ENCODE assay signal across 21 mouse cellular contexts in the genomic region with DNA sequence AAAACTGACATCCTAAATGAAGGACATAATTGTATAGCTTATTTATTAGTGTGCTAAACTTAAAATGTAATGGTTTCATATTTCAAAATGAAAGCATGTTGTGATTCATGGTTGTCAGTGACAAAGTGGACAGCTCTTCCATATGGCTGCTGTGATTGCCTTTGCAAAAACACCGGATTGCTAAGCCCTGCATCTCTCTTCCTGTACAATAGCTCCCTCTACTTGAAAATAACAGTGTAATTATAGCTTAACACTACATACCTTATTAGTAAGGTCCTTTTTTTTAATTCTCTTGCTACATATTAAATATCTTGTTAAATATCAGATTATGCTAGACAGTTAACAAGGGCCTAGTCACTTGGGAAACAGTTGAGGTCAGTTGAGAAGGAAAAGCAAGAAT.
DNase-seq lines count a peak whose midpoint lies in the region; ATAC-seq and TF ChIP-seq lines count a peak whose summit lies in the region.
"Had no signal": no experiment of that assay in that cellular context is flagged by ENCODE, and none has a peak within 500 bp of the region (broad histone marks: within the 10 kb centered on the region; RNA-seq: fewer than 3 reads in every experiment).

No protein-coding gene starts in this region.

- no peaks in the 10 kb centered on the region for H3K9me3 ChIP-seq in forebrain, embryonic 14.5 days (replicated peaks; ENCODE audit: control insufficient read depth, low read length)
- no peaks in the 10 kb centered on the region for H3K9me3 ChIP-seq in forebrain, embryonic 12.5 days
- H3K9me3 ChIP-seq in hindbrain, postnatal 0 days (ENCODE audit: low read length), result no peaks in the 10 kb centered on the region
- no peaks in the 10 kb centered on the region for H3K9me3 ChIP-seq in hindbrain, embryonic 10.5 days
- no peaks in the 10 kb centered on the region for H3K9me3 ChIP-seq in lung, postnatal 0 days (ENCODE audit: low read length)
- H3K9me3 ChIP-seq: forebrain, embryonic 13.5 days; kidney, embryonic 15.5 days; limb, embryonic 13.5 days; liver, embryonic 15.5 days; midbrain, embryonic 10.5 days had no signal

- H3K36me3 ChIP-seq in forebrain, embryonic 14.5 days (ENCODE audit: control insufficient read depth, insufficient read depth, low read length), result no peaks in the 10 kb centered on the region
- no peaks in the 10 kb centered on the region for H3K36me3 ChIP-seq in forebrain, embryonic 12.5 days (replicated peaks)
- no peaks in the 10 kb centered on the region for H3K36me3 ChIP-seq in hindbrain, postnatal 0 days (ENCODE audit: insufficient read depth, low read length)
- H3K36me3 ChIP-seq in hindbrain, embryonic 10.5 days, result no peaks in the 10 kb centered on the region
- no peaks in the 10 kb centered on the region for H3K36me3 ChIP-seq in lung, postnatal 0 days (ENCODE audit: insufficient read depth, low read length)
- H3K36me3 ChIP-seq: liver, embryonic 15.5 days; midbrain, embryonic 10.5 days had no signal

- no peak overlapping the region for H3K9ac ChIP-seq in forebrain, embryonic 14.5 days (ENCODE audit: low read length)
- H3K9ac ChIP-seq in forebrain, embryonic 12.5 days, result no peak overlapping the region
- no peak overlapping the region for H3K9ac ChIP-seq in hindbrain, postnatal 0 days (replicated peaks; ENCODE audit: low read length)
- H3K9ac ChIP-seq in lung, postnatal 0 days (replicated peaks; ENCODE audit: low read depth), result no peak overlapping the region
- H3K9ac ChIP-seq: forebrain, embryonic 13.5 days; kidney, embryonic 15.5 days; limb, embryonic 13.5 days; liver, embryonic 15.5 days had no signal

- DNase-seq in forebrain, embryonic 14.5 days (ENCODE audit: low spot score), result peak; percentile 44
- DNase-seq in hindbrain, postnatal 0 days (ENCODE audit: low spot score), result peak; percentile 28
- DNase-seq in hindbrain, embryonic 10.5 days (ENCODE audit: low spot score), result no peak
- peak; percentile 15 for DNase-seq in lung, postnatal 0 days (ENCODE audit: low spot score)
- no peak for DNase-seq in lung, postnatal 14 days
- DNase-seq in forelimb bud, embryonic 11.5 days (ENCODE audit: low read depth, low spot score), result peak; percentile 16
- no peak for DNase-seq in adrenal gland, postnatal 14 days
- DNase-seq: cerebellum, postnatal 10 days; gastrocnemius, postnatal 25 days; heart, postnatal 14 days; lung, postnatal 4 days; retina, postnatal 1 day; thymus, adult 18-20 months had no signal

- peak; percentile 51 for TF ChIP-seq CTCF in hindbrain, postnatal 0 days (IDR thresholded peaks at IDR 0.05; ENCODE audit: low read depth)
- TF ChIP-seq CTCF in lung, postnatal 0 days (IDR thresholded peaks at IDR 0.05), result peak; percentile 34

- no peak for ATAC-seq in forebrain, embryonic 14.5 days
- ATAC-seq in forebrain, embryonic 12.5 days (ENCODE audit: low FRiP score), result no peak
- no peak for ATAC-seq in hindbrain, postnatal 0 days
- no peak for ATAC-seq in lung, postnatal 0 days
- ATAC-seq: activated CD4-positive, CD25-positive, alpha-beta regulatory T cell, adult 4 months; forebrain, embryonic 13.5 days had no signal

- H3K27ac ChIP-seq in forebrain, embryonic 14.5 days (ENCODE audit: low read depth, low read length), result no peak overlapping the region
- H3K27ac ChIP-seq in forebrain, embryonic 12.5 days, result no peak overlapping the region
- H3K27ac ChIP-seq in hindbrain, postnatal 0 days, result no peak overlapping the region
- H3K27ac ChIP-seq in hindbrain, embryonic 10.5 days, result no peak overlapping the region
- no peak overlapping the region for H3K27ac ChIP-seq in lung, postnatal 0 days (ENCODE audit: low read length)
- H3K27ac ChIP-seq: forebrain, embryonic 13.5 days; kidney, embryonic 15.5 days; limb, embryonic 13.5 days; liver, embryonic 15.5 days; midbrain, embryonic 10.5 days had no signal

- WGBS in forebrain, embryonic 14.5 days, result 35% methylated on average over 1 of the region's 1 CpGs
- 64% methylated on average over 1 of the region's 1 CpGs for WGBS in forebrain, embryonic 12.5 days
- 20% methylated on average over 1 of the region's 1 CpGs for WGBS in hindbrain, postnatal 0 days
- 86% methylated on average over 1 of the region's 1 CpGs for WGBS in hindbrain, embryonic 10.5 days
- 41% methylated on average over 1 of the region's 1 CpGs for WGBS in lung, postnatal 0 days

- H3K4me1 ChIP-seq in forebrain, embryonic 14.5 days (ENCODE audit: control insufficient read depth, insufficient read depth, low read length), result no peaks in the 10 kb centered on the region
- no peaks in the 10 kb centered on the region for H3K4me1 ChIP-seq in forebrain, embryonic 12.5 days
- H3K4me1 ChIP-seq in hindbrain, postnatal 0 days (ENCODE audit: insufficient read depth, low read length), result no peaks in the 10 kb centered on the region
- no peaks in the 10 kb centered on the region for H3K4me1 ChIP-seq in hindbrain, embryonic 10.5 days (replicated peaks)
- no peaks in the 10 kb centered on the region for H3K4me1 ChIP-seq in lung, postnatal 0 days (ENCODE audit: insufficient read depth, low read depth, low read length)
- H3K4me1 ChIP-seq: forebrain, embryonic 13.5 days; kidney, embryonic 15.5 days; limb, embryonic 13.5 days; liver, embryonic 15.5 days; midbrain, embryonic 10.5 days had no signal

- no peak for TF ChIP-seq EP300 in lung, postnatal 0 days (IDR thresholded peaks at IDR 0.05)

- H3K27me3 ChIP-seq in forebrain, embryonic 14.5 days (replicated peaks; ENCODE audit: control insufficient read depth, insufficient read depth, low read length), result no peaks in the 10 kb centered on the region
- H3K27me3 ChIP-seq in forebrain, embryonic 12.5 days, result no peaks in the 10 kb centered on the region
- H3K27me3 ChIP-seq in hindbrain, postnatal 0 days (ENCODE audit: insufficient read depth, low read length), result no peaks in the 10 kb centered on the region
- no peaks in the 10 kb centered on the region for H3K27me3 ChIP-seq in hindbrain, embryonic 10.5 days (ENCODE audit: insufficient read depth, poor library complexity, severe bottlenecking)
- no peaks in the 10 kb centered on the region for H3K27me3 ChIP-seq in lung, postnatal 0 days (replicated peaks; ENCODE audit: insufficient read depth, low read length)
- H3K27me3 ChIP-seq: forebrain, embryonic 13.5 days; kidney, embryonic 15.5 days; limb, embryonic 13.5 days; liver, embryonic 15.5 days had no signal

- H3K4me3 ChIP-seq in forebrain, embryonic 14.5 days (ENCODE audit: low read depth, low read length), result no peak overlapping the region
- H3K4me3 ChIP-seq in forebrain, embryonic 12.5 days (replicated peaks), result no peak overlapping the region
- H3K4me3 ChIP-seq in hindbrain, postnatal 0 days (ENCODE audit: low read length), result no peak overlapping the region
- H3K4me3 ChIP-seq in hindbrain, embryonic 10.5 days, result no peak overlapping the region
- H3K4me3 ChIP-seq in lung, postnatal 0 days (ENCODE audit: low read depth, low read length), result no peak overlapping the region
- H3K4me3 ChIP-seq: forebrain, embryonic 13.5 days; kidney, embryonic 15.5 days; limb, embryonic 13.5 days; liver, embryonic 15.5 days; midbrain, embryonic 10.5 days; myocyte had no signal

- no peak overlapping the region for H3K4me2 ChIP-seq in forebrain, embryonic 14.5 days (ENCODE audit: low read length)
- no peak overlapping the region for H3K4me2 ChIP-seq in forebrain, embryonic 12.5 days
- H3K4me2 ChIP-seq in hindbrain, postnatal 0 days (ENCODE audit: low read depth, low read length), result no peak overlapping the region
- no peak overlapping the region for H3K4me2 ChIP-seq in lung, postnatal 0 days (replicated peaks; ENCODE audit: low read depth, low read length)
- H3K4me2 ChIP-seq: forebrain, embryonic 13.5 days; kidney, embryonic 15.5 days; limb, embryonic 13.5 days; liver, embryonic 15.5 days had no signal

Comparison
In these comparisons a context has a peak if more than half of its experiments do, and no peak if none do; other contexts are left out.
1. DNase-seq: peak in forebrain, embryonic 14.5 days (single experiment), hindbrain, postnatal 0 days (single experiment), lung, postnatal 0 days (single experiment) and forelimb bud, embryonic 11.5 days (single experiment); none in hindbrain, embryonic 10.5 days (single experiment), lung, postnatal 14 days (single experiment) and adrenal gland, postnatal 14 days (single experiment).